Mouse (Mus musculus): ENCODE measurements around the gene Plxnb3. TPM values are rescaled to one million over a fixed set of nuclear protein-coding genes. Genes with fewer than 3 reads are reported as not detected.

Plxnb3 gene
- polyA plus RNA-seq, 1 experiment from 2014 or later: 0.24 TPM

GRCm38 (mm10) chrX:73787225-73787558 is 30.3 kb downstream of the Plxnb3 start:
- ATAC-seq (ENCODE audit: insufficient number of reproducible peaks, insufficient read depth, low FRiP score, low TSS enrichment): 0 out of 2 replicates have a peak, but pooled peaks have one; percentile 25
- Histone ChIP-seq H3K4me1 (no peaks in the 10 kb centered on the region), H3K27ac (peak overlapping the region; percentile 65; the same call in 1 of the 2 replicates), H3K27me3 (0 out of 2 replicates have a peak, but pooled peaks cover 5% of the 10 kb centered on the region), H3K4me3 (peak overlapping the region; percentile 55), H3K36me3 (no peaks in the 10 kb centered on the region), H3K9ac (peak overlapping the region; percentile 68), H3K4me2 (replicated peaks) (peak overlapping the region; percentile 56), H3K9me3 (no peaks in the 10 kb centered on the region)
- 31% methylated on average over 17 of the region's 22 CpGs for WGBS

GRCm38 (mm10) chrX:73788501-73788900 is 31.6 kb downstream of the Plxnb3 start:
- Histone ChIP-seq H3K9ac (no peak overlapping the region), H3K36me3 (no peaks in the 10 kb centered on the region), H3K27ac (no peak overlapping the region), H3K4me3 (peak overlapping the region; percentile 55; the same call in 1 of the 2 replicates), H3K9me3 (no peaks in the 10 kb centered on the region), H3K4me1 (no peaks in the 10 kb centered on the region), H3K4me2 (replicated peaks) (peak overlapping the region; percentile 56), H3K27me3 (0 out of 2 replicates have a peak, but pooled peaks cover 5% of the 10 kb centered on the region)
- WGBS: 93% methylated on average over 1 of the region's 1 CpGs
- no peak for ATAC-seq (ENCODE audit: insufficient number of reproducible peaks, insufficient read depth, low FRiP score, low TSS enrichment)

GRCm38 (mm10) chrX:73793039-73793438 is 36.1 kb downstream of the Plxnb3 start:
- no peaks in the 10 kb centered on the region for H3K36me3 ChIP-seq
- no peak overlapping the region for H3K4me2 ChIP-seq (replicated peaks)
- no peak for ATAC-seq (ENCODE audit: insufficient number of reproducible peaks, insufficient read depth, low FRiP score, low TSS enrichment)
- no peak overlapping the region for H3K9ac ChIP-seq
- no peaks in the 10 kb centered on the region for H3K4me1 ChIP-seq
- no peaks in the 10 kb centered on the region for H3K9me3 ChIP-seq
- no peak overlapping the region for H3K27ac ChIP-seq
- H3K4me3 ChIP-seq: no peak overlapping the region
- no peaks in the 10 kb centered on the region for H3K27me3 ChIP-seq

GRCm38 (mm10) chrX:73793505-73793904 is 36.6 kb downstream of the Plxnb3 start:
- Histone ChIP-seq H3K27ac (0 out of 2 replicates have a peak overlapping the region, but pooled peaks have one; percentile 6), H3K4me1 (no peaks in the 10 kb centered on the region), H3K9me3 (no peaks in the 10 kb centered on the region), H3K4me2 (replicated peaks) (no peak overlapping the region), H3K9ac (no peak overlapping the region), H3K4me3 (no peak overlapping the region), H3K27me3 (no peaks in the 10 kb centered on the region), H3K36me3 (no peaks in the 10 kb centered on the region)
- ATAC-seq (ENCODE audit: insufficient number of reproducible peaks, insufficient read depth, low FRiP score, low TSS enrichment): no peak
- WGBS: 71% methylated on average over 1 of the region's 1 CpGs

GRCm38 (mm10) chrX:73797511-73797910 is 40.6 kb downstream of the Plxnb3 start:
- Histone ChIP-seq H3K9me3 (no peaks in the 10 kb centered on the region), H3K27ac (no peak overlapping the region), H3K27me3 (peaks cover 3% of the 10 kb centered on the region; the same call in 1 of the 2 replicates), H3K4me2 (replicated peaks) (no peak overlapping the region), H3K4me1 (no peaks in the 10 kb centered on the region), H3K9ac (no peak overlapping the region), H3K4me3 (no peak overlapping the region), H3K36me3 (no peaks in the 10 kb centered on the region)
- no peak for ATAC-seq (ENCODE audit: insufficient number of reproducible peaks, insufficient read depth, low FRiP score, low TSS enrichment)
- WGBS: 85% methylated on average over 2 of the region's 2 CpGs

- H3K9me3 ChIP-seq: no peaks in the 10 kb centered on the region
- ATAC-seq (ENCODE audit: insufficient number of reproducible peaks, insufficient read depth, low FRiP score, low TSS enrichment): peak; percentile 70; the same call in 1 of the 2 replicates
- no peak overlapping the region for H3K9ac ChIP-seq
- no peak overlapping the region for H3K4me3 ChIP-seq
- peaks cover 3% of the 10 kb centered on the region; the same call in 1 of the 2 replicates for H3K27me3 ChIP-seq
- H3K27ac ChIP-seq: no peak overlapping the region
- 46% methylated on average over 9 of the region's 9 CpGs for WGBS
- H3K36me3 ChIP-seq: no peaks in the 10 kb centered on the region
- H3K4me1 ChIP-seq: no peaks in the 10 kb centered on the region
- H3K4me2 ChIP-seq (replicated peaks): no peak overlapping the region
These were observed 41.6 kb downstream of the Plxnb3 start for GRCm38 (mm10) chrX:73798502-73798901.

GRCm38 (mm10) chrX:73805814-73806213 is 48.9 kb downstream of the Plxnb3 start:
- Histone ChIP-seq H3K27me3 (no peaks in the 10 kb centered on the region), H3K27ac (no peak overlapping the region), H3K4me3 (no peak overlapping the region), H3K9me3 (no peaks in the 10 kb centered on the region), H3K36me3 (no peaks in the 10 kb centered on the region), H3K4me1 (no peaks in the 10 kb centered on the region), H3K4me2 (replicated peaks) (no peak overlapping the region), H3K9ac (no peak overlapping the region)
- 47% methylated on average over 1 of the region's 1 CpGs for WGBS
- ATAC-seq (ENCODE audit: insufficient number of reproducible peaks, insufficient read depth, low FRiP score, low TSS enrichment): no peak

GRCm38 (mm10) chrX:73815072-73815471 is 58.2 kb downstream of the Plxnb3 start:
- H3K27ac ChIP-seq: no peak overlapping the region
- peak overlapping the region; percentile 40 for H3K4me2 ChIP-seq (replicated peaks)
- peak overlapping the region; percentile 36 for H3K4me3 ChIP-seq
- no peaks in the 10 kb centered on the region for H3K36me3 ChIP-seq
- no peaks in the 10 kb centered on the region for H3K27me3 ChIP-seq
- H3K4me1 ChIP-seq: no peaks in the 10 kb centered on the region
- H3K9me3 ChIP-seq: no peaks in the 10 kb centered on the region
- 17% methylated on average over 14 of the region's 14 CpGs for WGBS
- peak; percentile 60; the same call in 1 of the 2 replicates for ATAC-seq (ENCODE audit: insufficient number of reproducible peaks, insufficient read depth, low FRiP score, low TSS enrichment)
- peak overlapping the region; percentile 43; the same call in 1 of the 2 replicates for H3K9ac ChIP-seq

GRCm38 (mm10) chrX:73816596-73817314 is 59.9 kb downstream of the Plxnb3 start:
- no peak for ATAC-seq (ENCODE audit: insufficient number of reproducible peaks, insufficient read depth, low FRiP score, low TSS enrichment)
- H3K4me2 ChIP-seq (replicated peaks): no peak overlapping the region
- H3K27ac ChIP-seq: no peak overlapping the region
- no peak overlapping the region for H3K4me3 ChIP-seq
- H3K4me1 ChIP-seq: no peaks in the 10 kb centered on the region
- no peaks in the 10 kb centered on the region for H3K9me3 ChIP-seq
- 50% methylated on average over 3 of the region's 3 CpGs for whole genome bisulfite sequencing
- no peak overlapping the region for H3K9ac ChIP-seq
- H3K27me3 ChIP-seq: no peaks in the 10 kb centered on the region
- no peaks in the 10 kb centered on the region for H3K36me3 ChIP-seq

Other genes with a start within 250 kb of the Plxnb3 start
- gene Dusp9, start 117.7 kb upstream of the Plxnb3 start, polyA plus RNA-seq (2016; fragmentation: Nextera tagmentation; extraction: Ambion mirVana): 23.2 and 23.7 TPM in 2 replicates
- gene Pnck, start 97.0 kb upstream of the Plxnb3 start, polyA plus RNA-seq (2016; fragmentation: Nextera tagmentation; extraction: Ambion mirVana): 13.1 and 13.5 TPM in 2 replicates
- 8.3 and 9.0 TPM in 2 replicates for gene Slc6a8, start 83.9 kb upstream of the Plxnb3 start, polyA plus RNA-seq (2016; fragmentation: Nextera tagmentation; extraction: Ambion mirVana)
- gene Bcap31, start 40.9 kb upstream of the Plxnb3 start, polyA plus RNA-seq (2016; fragmentation: Nextera tagmentation; extraction: Ambion mirVana): 164 and 171 TPM in 2 replicates
- gene Abcd1, start 40.5 kb upstream of the Plxnb3 start, polyA plus RNA-seq (2016; fragmentation: Nextera tagmentation; extraction: Ambion mirVana): 14.9 and 15.1 TPM in 2 replicates
- gene Srpk3, start 17.3 kb downstream of the Plxnb3 start, polyA plus RNA-seq (2016; fragmentation: Nextera tagmentation; extraction: Ambion mirVana): 5.6 and 9.6 TPM in 2 replicates
- 161 and 172 TPM in 2 replicates for gene Idh3g, start 29.8 kb downstream of the Plxnb3 start, polyA plus RNA-seq (2016; fragmentation: Nextera tagmentation; extraction: Ambion mirVana)
- 140 and 143 TPM in 2 replicates for gene Ssr4, start 29.9 kb downstream of the Plxnb3 start, polyA plus RNA-seq (2016; fragmentation: Nextera tagmentation; extraction: Ambion mirVana)
- 1.7 and 2.1 TPM in 2 replicates for gene Pdzd4, start 67.9 kb downstream of the Plxnb3 start, polyA plus RNA-seq (2016; fragmentation: Nextera tagmentation; extraction: Ambion mirVana)
- 0.10 and 0.14 TPM in 2 replicates for gene Avpr2, start 135.0 kb downstream of the Plxnb3 start, polyA plus RNA-seq (2016; fragmentation: Nextera tagmentation; extraction: Ambion mirVana)
- 5.9 and 7.2 TPM in 2 replicates for gene L1cam, start 139.0 kb downstream of the Plxnb3 start, polyA plus RNA-seq (2016; fragmentation: Nextera tagmentation; extraction: Ambion mirVana)
- gene Arhgap4, start 164.8 kb downstream of the Plxnb3 start, polyA plus RNA-seq (2016; fragmentation: Nextera tagmentation; extraction: Ambion mirVana): 2.7 and 3.0 TPM in 2 replicates
- 136 and 147 TPM in 2 replicates for gene Naa10, start 164.9 kb downstream of the Plxnb3 start, polyA plus RNA-seq (2016; fragmentation: Nextera tagmentation; extraction: Ambion mirVana)
- 19.7 and 24.7 TPM in 2 replicates for gene Renbp, start 173.8 kb downstream of the Plxnb3 start, polyA plus RNA-seq (2016; fragmentation: Nextera tagmentation; extraction: Ambion mirVana)
- 71.0 and 71.3 TPM in 2 replicates for gene Hcfc1, start 209.3 kb downstream of the Plxnb3 start, polyA plus RNA-seq (2016; fragmentation: Nextera tagmentation; extraction: Ambion mirVana)